Mouse (Mus musculus) cerebellum, adult 2 months (tissue): ENCODE results near the gene Tspo.

Experiments
- CTCF ChIP-seq: fragments of 200-500 bp; IDR thresholded peaks from 2 replicates; pipeline ENCODE4 v1.5.1; 2011; ENCODE audit warnings: low read depth, mild to moderate bottlenecking, control low read depth, low read length, moderate library complexity, borderline replicate concordance; ENCODE audit not compliant: insufficient read depth
- POLR2A ChIP-seq: fragments of 200-500 bp; IDR thresholded peaks from 2 replicates; pipeline ENCODE4 v1.6.1; 2011; ENCODE audit warnings: low read length, control low read depth, borderline replicate concordance; ENCODE audit not compliant: insufficient read depth

- TF ChIP-seq POLR2A, result no peak
- TF ChIP-seq CTCF, result no peak
Observed at GRCm38 (mm10) chr15:83571636-83572035, 8.2 kb downstream of the Tspo start.
